Mouse (Mus musculus) heart, embryonic 14.5 days (tissue): ENCODE data around the gene Rab34. TPM values are rescaled to one million over a fixed set of nuclear protein-coding genes. Genes with fewer than 3 reads are reported as not detected.

Experiments used
- ATAC-seq: fragments of 200-750 bp; cut with Nextera tagmentation; 2 replicates; pipeline ENCODE4 v1.8.0; 2017; ENCODE audit warnings: low read depth, moderate TSS enrichment; ENCODE audit not compliant: insufficient number of reproducible peaks, insufficient read depth, low FRiP score
- H3K27ac ChIP-seq, 2 experiments: fragments of 200-500 bp in 1 of 2; fragments of 300-500 bp in 1 of 2; sonication (generic) in 1 of 2; replicated peaks in 1 of 2; 2 replicates each; pipeline ENCODE4 v1.5.1; 2012 to 2014; ENCODE audit warnings: low read depth in 2 of 2, low read length in 2 of 2, control low read depth in 1 of 2, mild to moderate bottlenecking in 1 of 2, mixed read lengths in 1 of 2; ENCODE audit not compliant: control insufficient read depth in 1 of 2, insufficient read depth in 1 of 2
- H3K27me3 ChIP-seq: fragments of 300-500 bp; sonication (generic); 2 replicates; pipeline ENCODE4 v1.6.1; 2014; ENCODE audit warnings: mild to moderate bottlenecking, low read length, control low read depth; ENCODE audit not compliant: control insufficient read depth, insufficient read depth
- H3K36me3 ChIP-seq: fragments of 300-500 bp; sonication (generic); 2 replicates; pipeline ENCODE4 v1.6.1; 2014; ENCODE audit warnings: mild to moderate bottlenecking, control low read depth, low read length, mixed read lengths; ENCODE audit not compliant: control insufficient read depth, insufficient read depth
- H3K4me1 ChIP-seq, 2 experiments: fragments of 200-500 bp in 1 of 2; fragments of 300-500 bp in 1 of 2; sonication (generic) in 1 of 2; 2 replicates each; pipeline ENCODE4 v1.6.1; 2012 to 2014; ENCODE audit warnings: low read length in 2 of 2, control low read depth in 1 of 2, mixed read lengths in 1 of 2; ENCODE audit not compliant: control insufficient read depth in 2 of 2, insufficient read depth in 2 of 2
- H3K4me2 ChIP-seq: fragments of 300-500 bp; sonication (generic); 2 replicates; pipeline ENCODE4 v1.6.1; 2014; ENCODE audit warnings: mild to moderate bottlenecking, low read length
- H3K4me3 ChIP-seq, 2 experiments: fragments of 200-500 bp in 1 of 2; fragments of 300-500 bp in 1 of 2; sonication (generic) in 1 of 2; 2 replicates each; pipeline ENCODE4 v1.5.1; 2012 to 2014; ENCODE audit warnings: low read length in 2 of 2, mild to moderate bottlenecking in 2 of 2, control low read depth in 1 of 2, low read depth in 1 of 2, moderate library complexity in 1 of 2; ENCODE audit not compliant: control insufficient read depth in 1 of 2, insufficient read depth in 1 of 2
- H3K9ac ChIP-seq: fragments of 300-500 bp; sonication (generic); 2 replicates; pipeline ENCODE4 v1.6.1; 2014; ENCODE audit warnings: mild to moderate bottlenecking, low read length
- H3K9me3 ChIP-seq: fragments of 300-500 bp; sonication (generic); 2 replicates; pipeline ENCODE4 v1.6.1; 2016; ENCODE audit warnings: low read length, control low read depth; ENCODE audit not compliant: control insufficient read depth
- WGBS: fragments of 180-500 bp; shearing (Covaris S2); extraction: QIAGEN DNeasy Blood & Tissue Kit; methylation state at CpG from one replicate; pipeline ENCODE4 v1.1.7; 2014; 5-methylcytosine and 5-hydroxymethylcytosine counted together
- polyA plus RNA-seq: library from polyadenylated mRNA; unstranded; fragments of >200 nt; fragmentation: Nextera tagmentation; extraction: Ambion mirVana; gene quantifications from 2 replicates; pipeline ENCODE4 v1.2.1, GENCODE M21; 2014

The Rab34 gene
- polyA plus RNA-seq: 57.1 and 61.8 TPM in 2 replicates

DNA sequence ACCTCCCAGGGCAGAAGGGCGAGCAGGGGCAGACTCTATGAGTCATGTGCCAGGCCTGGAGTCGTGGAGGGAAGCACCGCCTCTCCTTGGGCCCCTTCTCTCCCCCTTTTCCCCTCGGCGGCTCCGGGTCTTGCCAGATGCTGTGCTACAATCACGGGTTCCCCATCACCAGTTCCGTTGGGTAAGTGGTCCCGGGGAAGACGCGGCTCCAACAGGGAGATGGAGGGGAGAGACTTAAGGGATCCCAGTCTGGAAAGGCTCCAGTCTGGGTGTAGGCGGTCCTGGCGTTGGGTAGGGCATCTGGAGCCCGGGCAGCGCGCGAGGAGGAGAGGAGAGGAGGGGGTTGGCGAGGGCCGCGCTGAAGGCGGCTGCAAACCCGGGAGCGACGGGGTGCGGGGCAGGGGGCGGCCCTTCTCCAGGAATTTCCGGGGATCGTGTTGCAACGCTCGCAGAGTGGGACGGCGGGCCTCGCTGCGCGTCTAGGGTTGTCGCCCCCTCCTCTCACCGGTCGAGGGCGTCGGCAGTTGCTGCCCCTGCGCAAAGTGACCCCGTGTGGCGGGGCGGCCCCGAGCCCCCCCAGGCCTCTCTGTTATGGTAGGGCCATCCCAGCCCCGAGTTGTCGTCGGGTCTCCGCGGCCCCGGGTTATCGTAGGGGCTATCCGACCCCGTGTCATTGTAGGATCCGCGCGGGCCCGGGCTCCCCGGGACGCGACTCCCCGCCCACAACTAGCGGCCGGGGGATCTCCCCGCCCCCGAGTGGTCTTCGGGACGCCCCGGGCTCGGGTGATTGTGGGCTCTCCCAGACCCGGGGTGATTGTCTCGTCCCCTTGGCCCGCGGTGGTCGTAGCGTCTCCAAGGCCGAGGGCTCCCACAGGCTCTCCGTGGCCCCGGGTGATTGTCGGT is at the start of gene Rab34:
Rab34 (plus strand) TSS at position 100 of the 903 bp plus-strand sequence.
- under 1% methylated on average over 80 of the region's 80 CpGs for WGBS
- peak; percentile 69 for ATAC-seq
- Histone ChIP-seq H3K27ac (peak within 1 kb of the TSS; percentile 95 to 97), H3K4me2 (peak within 1 kb of the TSS; percentile 64), H3K9ac (peak within 1 kb of the TSS; percentile 84), H3K9me3 (no peaks in the 10 kb centered on the region), H3K4me3 (peak within 1 kb of the TSS; percentile 56 to 75), H3K4me1 (peaks cover 4 to 15% of the 10 kb centered on the region in 2 experiments; a peak in 3 of 4 replicates), H3K36me3 (peaks cover 27% of the 10 kb centered on the region), H3K27me3 (no peaks in the 10 kb centered on the region)

DNA sequence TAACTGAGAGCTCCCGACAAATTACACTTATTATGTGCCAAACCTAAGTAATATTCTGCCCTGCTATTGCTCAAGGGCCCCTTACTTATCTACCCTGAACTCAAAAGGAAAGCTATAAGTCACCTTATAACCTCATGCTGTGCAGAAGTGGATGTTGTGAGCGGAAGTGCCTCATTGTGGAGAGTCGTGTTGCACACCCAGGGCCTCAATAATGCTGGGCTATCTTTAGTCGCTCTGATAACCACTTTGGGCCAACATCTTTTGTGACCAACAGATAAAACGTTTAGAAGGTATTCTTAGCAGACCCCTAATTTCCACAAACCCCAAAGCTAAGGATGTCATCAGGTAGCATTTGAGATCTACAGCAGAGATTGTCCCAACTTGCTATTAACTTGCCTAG is 47.6 kb upstream of the Rab34 start:
- Histone ChIP-seq H3K4me2 (peak overlapping the region; percentile 3; the same call in 1 of the 2 replicates), H3K4me1 (peaks cover 2 to 29% of the 10 kb centered on the region in 2 experiments; a peak in 3 of 4 replicates), H3K9me3 (no peaks in the 10 kb centered on the region), H3K27me3 (no peaks in the 10 kb centered on the region), H3K4me3 (no peak overlapping the region), H3K36me3 (peaks cover 29% of the 10 kb centered on the region), H3K27ac (no peak overlapping the region; a peak in 1 of 4 replicates), H3K9ac (no peak overlapping the region)
- WGBS: 25% methylated on average over 5 of the region's 5 CpGs
- no peak for ATAC-seq

DNA sequence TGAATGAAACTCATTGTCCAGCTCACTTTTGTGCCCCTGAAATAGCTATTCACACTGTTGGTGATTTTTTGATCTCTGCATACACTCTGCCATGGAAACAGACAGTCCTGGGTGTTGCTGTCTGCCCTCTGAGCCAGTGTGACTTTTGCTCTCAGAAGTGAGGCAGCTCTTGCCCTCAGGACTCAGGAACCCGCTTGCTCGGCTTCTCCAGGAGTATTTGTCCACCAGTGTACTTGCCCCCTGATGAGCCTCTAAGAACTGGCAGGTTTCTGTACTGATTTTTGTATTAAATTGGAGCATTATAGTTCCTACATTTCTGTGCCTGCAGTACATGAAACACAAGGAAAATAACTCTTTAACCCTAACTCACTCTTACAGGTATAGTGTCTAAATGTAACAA is 44.7 kb upstream of the Rab34 start:
- WGBS: 93% methylated on average over 2 of the region's 2 CpGs
- Histone ChIP-seq H3K27ac (no peak overlapping the region), H3K4me3 (no peak overlapping the region), H3K36me3 (peaks cover 56% of the 10 kb centered on the region), H3K9ac (no peak overlapping the region), H3K27me3 (no peaks in the 10 kb centered on the region), H3K4me1 (peaks cover 0 to 16% of the 10 kb centered on the region in 2 experiments; a peak in 2 of 4 replicates), H3K9me3 (no peaks in the 10 kb centered on the region), H3K4me2 (no peak overlapping the region)
- ATAC-seq: no peak

DNA sequence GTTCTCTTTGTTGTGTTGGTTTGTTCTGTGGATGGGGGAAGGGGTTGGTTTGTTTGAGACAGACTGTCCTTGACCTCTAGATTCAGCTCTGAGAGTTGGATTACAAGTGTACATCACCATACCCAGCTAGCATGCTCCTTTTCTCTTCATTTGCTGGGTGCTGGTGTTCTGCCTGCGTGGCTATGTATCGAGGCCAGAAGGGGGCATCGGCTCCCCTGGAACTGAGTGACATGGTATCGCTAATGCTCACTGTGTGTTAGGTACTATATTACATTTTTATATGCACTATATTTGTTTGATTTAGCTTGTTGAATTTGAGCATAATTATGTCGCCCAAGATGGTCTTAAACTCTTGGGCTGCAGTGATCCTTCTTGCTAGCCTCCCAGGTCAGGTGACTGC is 42.1 kb upstream of the Rab34 start:
- no peaks in the 10 kb centered on the region for H3K27me3 ChIP-seq
- WGBS: 93% methylated on average over 5 of the region's 5 CpGs
- peaks cover 0 to 3% of the 10 kb centered on the region in 2 experiments; a peak in 1 of 4 replicates for H3K4me1 ChIP-seq
- no peak overlapping the region for H3K9ac ChIP-seq
- no peak for ATAC-seq
- H3K27ac ChIP-seq: no peak overlapping the region
- H3K4me3 ChIP-seq: no peak overlapping the region
- H3K36me3 ChIP-seq: peaks cover 80% of the 10 kb centered on the region
- H3K4me2 ChIP-seq: no peak overlapping the region
- no peaks in the 10 kb centered on the region for H3K9me3 ChIP-seq

DNA sequence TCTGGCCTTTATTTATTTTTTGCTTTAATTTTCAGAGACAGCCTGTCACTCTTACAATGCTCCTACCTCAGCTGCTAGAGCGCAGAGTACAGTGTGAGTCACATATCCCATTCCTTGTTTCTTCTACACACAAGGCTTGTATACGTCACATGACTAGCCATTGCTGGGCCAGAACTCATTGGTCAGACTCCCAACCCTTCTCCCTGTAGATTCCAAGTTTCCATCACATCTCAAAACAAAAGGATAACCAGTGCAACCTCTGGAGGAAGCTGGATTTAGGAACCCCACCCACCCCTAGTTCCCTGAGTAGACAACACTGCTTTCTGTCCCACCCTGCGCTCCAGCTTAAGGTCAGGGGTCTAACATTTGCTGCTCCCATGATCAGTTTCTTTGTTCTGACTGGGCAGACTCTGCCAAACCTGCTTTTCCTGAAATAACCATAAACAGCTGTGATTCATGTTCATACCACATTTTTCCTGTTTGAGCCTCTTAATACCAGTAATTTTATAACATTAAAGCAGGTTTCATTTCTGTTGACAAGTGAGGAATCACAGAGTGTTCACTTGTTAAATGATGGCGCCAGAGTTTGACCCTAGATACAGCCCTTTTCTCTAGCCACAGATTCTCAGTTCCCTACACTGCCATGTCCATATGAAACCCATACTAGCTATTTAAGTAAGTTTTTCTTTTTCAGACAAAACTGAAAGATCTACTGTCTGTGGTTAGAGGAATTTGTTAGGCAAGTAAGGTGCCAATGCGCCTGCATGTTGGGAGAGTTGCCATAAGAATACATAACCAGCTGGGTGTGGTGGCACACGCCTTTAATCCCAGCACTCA is 41.3 kb upstream of the Rab34 start:
- Histone ChIP-seq H3K4me2 (no peak overlapping the region), H3K27ac (no peak overlapping the region), H3K27me3 (no peaks in the 10 kb centered on the region), H3K4me3 (no peak overlapping the region), H3K36me3 (peaks cover 87% of the 10 kb centered on the region), H3K4me1 (peaks cover 0 to under 1% of the 10 kb centered on the region in 2 experiments; a peak in 1 of 4 replicates), H3K9ac (no peak overlapping the region), H3K9me3 (no peaks in the 10 kb centered on the region)
- 92% methylated on average over 6 of the region's 6 CpGs for WGBS
- no peak for ATAC-seq

DNA sequence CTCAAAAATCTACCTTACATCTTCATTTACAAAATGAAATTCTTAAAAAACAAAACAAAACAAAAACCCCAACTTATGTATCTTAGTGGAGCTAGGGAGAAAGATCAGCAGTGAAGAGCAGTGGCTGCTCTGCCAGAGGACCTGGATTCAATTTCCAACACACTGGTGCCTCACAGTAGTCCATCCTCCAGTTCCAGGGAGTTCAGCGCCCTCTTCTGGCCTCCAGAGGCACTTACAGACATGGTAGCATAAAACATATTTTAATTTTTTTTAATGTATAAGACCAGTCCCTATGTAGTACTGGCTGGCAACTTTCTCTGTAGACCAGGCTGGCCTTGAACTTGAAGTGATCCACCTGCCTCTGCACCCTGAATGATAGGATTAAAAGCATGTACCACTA is 37.1 kb upstream of the Rab34 start:
- Histone ChIP-seq H3K27me3 (no peaks in the 10 kb centered on the region), H3K4me1 (peaks cover 0 to 8% of the 10 kb centered on the region in 2 experiments; a peak in 2 of 4 replicates), H3K27ac (no peak overlapping the region), H3K9me3 (no peaks in the 10 kb centered on the region), H3K9ac (no peak overlapping the region), H3K4me3 (no peak overlapping the region), H3K4me2 (no peak overlapping the region), H3K36me3 (peaks cover 95% of the 10 kb centered on the region)
- WGBS: 29% methylated on average over 1 of the region's 1 CpGs
- ATAC-seq: no peak
